Mouse (Mus musculus) left cerebral cortex, adult 9 months (tissue): ENCODE measurements at regions not wholly inside any gene's neighbourhood (a gene's known extent, or its start where the extent isn't known, plus 50 kb on each side); places are given as distances from the start of the nearest gene placed in this dataset.

ENCODE experiments used
- DNase-seq, 2 experiments: peaks; one replicate each; pipeline ENCODE4 v3.0.0; 2022; ENCODE audit warnings: low spot score in 2 of 2

GRCm38 (mm10) chr4:125880028-125880427 lies 144.3 kb upstream of the Csf3r start:
- DNase-seq, result no peak

GRCm38 (mm10) chr4:125882531-125882930 lies 141.8 kb upstream of the Csf3r start:
- DNase-seq, result no peak

- DNase-seq, result no peak
Measured at GRCm38 (mm10) chr4:125890510-125890909, 133.8 kb upstream of the Csf3r start.

- DNase-seq, result no peak
Measured at GRCm38 (mm10) chr4:125893139-125893538, 131.2 kb upstream of the Csf3r start.

GRCm38 (mm10) chr4:125897707-125898106 lies 126.6 kb upstream of the Csf3r start:
- DNase-seq, result no peak

- no peak for DNase-seq
Measured at GRCm38 (mm10) chr4:125898631-125899348, 125.6 kb upstream of the Csf3r start.

GRCm38 (mm10) chr4:125901546-125902276 lies 122.6 kb upstream of the Csf3r start:
- DNase-seq, result no peak

GRCm38 (mm10) chr4:125906296-125906695 lies 118.1 kb upstream of the Csf3r start:
- DNase-seq, result no peak

GRCm38 (mm10) chr4:125908901-125909300 lies 115.4 kb upstream of the Csf3r start:
- DNase-seq, result no peak

- no peak for DNase-seq
Measured at GRCm38 (mm10) chr4:125911541-125912270, 112.6 kb upstream of the Csf3r start.

- DNase-seq, result peak in 1 of 2 experiments; percentile 69
Measured at GRCm38 (mm10) chr4:125912444-125913049, 111.8 kb upstream of the Csf3r start.

GRCm38 (mm10) chr4:125915166-125915565 lies 109.2 kb upstream of the Csf3r start:
- no peak for DNase-seq

GRCm38 (mm10) chr4:125917210-125917609 lies 107.1 kb upstream of the Csf3r start:
- no peak for DNase-seq

GRCm38 (mm10) chr4:125921550-125922316 lies 102.6 kb upstream of the Csf3r start:
- peak in 1 of 2 experiments; percentile 53 for DNase-seq

GRCm38 (mm10) chr4:125922317-125922878 lies 102.0 kb upstream of the Csf3r start:
- no peak for DNase-seq

GRCm38 (mm10) chr4:125923225-125923624 lies 101.1 kb upstream of the Csf3r start:
- no peak for DNase-seq

GRCm38 (mm10) chr4:125928196-125928595 lies 96.2 kb upstream of the Csf3r start:
- DNase-seq, result no peak

GRCm38 (mm10) chr4:125929122-125929772 lies 95.1 kb upstream of the Csf3r start:
- no peak for DNase-seq

- DNase-seq, result no peak
Measured at GRCm38 (mm10) chr4:125930764-125931163, 93.6 kb upstream of the Csf3r start.

GRCm38 (mm10) chr4:125931321-125931720 lies 93.0 kb upstream of the Csf3r start:
- DNase-seq, result no peak
